Mouse (Mus musculus): ENCODE data around the gene Rbm14. TPM values are rescaled to one million over a fixed set of nuclear protein-coding genes. Genes with fewer than 3 reads are reported as not detected.
"Not testable (repeated sequence)": the region's sequence is repeated elsewhere in the genome, so short reads cannot be mapped to it uniquely, and the experiment has no call there.

Rbm14 gene
- total RNA-seq, 1 experiment from 2014 or later, result 46.5 TPM

DNA sequence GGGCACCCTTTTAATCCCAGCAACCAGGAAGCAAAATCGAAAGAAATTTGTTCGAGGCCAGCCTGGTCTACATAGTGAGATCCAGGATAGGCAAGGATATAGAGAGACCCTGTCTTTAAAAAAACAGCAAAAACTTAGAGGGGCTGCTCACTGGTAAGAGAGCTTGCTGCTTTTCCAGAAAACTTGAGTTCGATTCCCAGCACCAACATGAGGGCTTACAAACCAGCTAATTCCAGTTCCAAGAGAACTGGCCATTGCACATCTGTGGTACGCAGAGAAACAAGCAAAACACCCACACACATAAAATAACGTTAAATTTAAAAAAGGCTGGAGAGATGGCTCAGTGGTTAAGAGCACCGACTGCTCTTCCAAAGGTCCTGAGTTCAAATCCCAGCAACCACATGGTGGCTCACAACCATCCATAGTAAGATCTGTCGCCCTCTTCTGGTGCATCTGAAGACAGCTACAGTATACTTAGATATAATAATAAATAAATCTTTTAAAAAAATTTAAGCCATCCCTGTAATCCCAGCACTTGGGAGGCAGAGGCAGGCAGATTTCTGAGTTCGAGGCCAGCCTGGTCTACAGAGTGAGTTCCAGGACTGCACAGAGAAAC lies 1.0 kb upstream of the Rbm14 start:
- DNase-seq, result not testable (repeated sequence)

GRCm38 (mm10) chr19:4811909-4812242 lies 442 bp upstream of the Rbm14 start:
- DNase-seq, result no peak

DNA sequence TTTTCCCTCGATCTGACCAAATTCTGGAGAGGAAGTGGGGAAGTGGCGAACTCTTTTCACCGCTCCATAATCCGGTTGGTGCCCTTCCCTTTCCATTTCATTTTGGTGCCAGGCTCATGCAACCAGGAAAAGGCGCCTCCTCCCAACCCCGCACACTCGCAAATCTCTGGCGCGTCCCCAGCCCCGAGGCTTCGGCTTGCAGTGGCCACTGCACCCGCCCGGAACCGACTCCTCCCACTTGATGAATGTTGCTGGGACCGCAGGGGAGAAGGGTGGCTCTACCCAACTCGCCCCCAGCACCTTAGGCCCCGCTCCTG lies 730 bp downstream of the Rbm14 start:
- DNase-seq, result no peak

GRCm38 (mm10) chr19:4810309-4810708 lies 1.1 kb downstream of the Rbm14 start:
- no peak for DNase-seq

- no peak for DNase-seq
Observed at GRCm38 (mm10) chr19:4803283-4803682, 8.2 kb downstream of the Rbm14 start.

DNA sequence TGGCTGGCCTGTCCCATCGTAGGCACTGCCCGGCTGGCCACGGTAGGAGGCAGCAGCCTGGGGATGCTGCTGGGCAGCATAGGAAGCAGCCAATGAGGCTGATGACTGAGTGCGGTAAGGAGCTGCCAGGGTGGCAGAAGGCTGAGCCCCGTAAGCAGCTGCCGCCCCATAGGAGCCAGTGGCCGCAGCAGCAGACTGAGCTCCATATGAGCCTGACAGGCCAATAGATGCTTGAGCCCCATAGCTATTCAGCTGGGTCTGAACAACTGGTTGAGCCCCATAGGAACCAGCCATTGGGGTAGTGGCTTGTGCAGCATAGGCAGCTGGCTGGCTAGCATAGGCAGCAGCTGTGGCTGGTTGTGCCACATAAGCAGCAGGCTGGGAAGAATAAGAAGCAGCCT lies 8.7 kb downstream of the Rbm14 start:
- no peak for DNase-seq

DNA sequence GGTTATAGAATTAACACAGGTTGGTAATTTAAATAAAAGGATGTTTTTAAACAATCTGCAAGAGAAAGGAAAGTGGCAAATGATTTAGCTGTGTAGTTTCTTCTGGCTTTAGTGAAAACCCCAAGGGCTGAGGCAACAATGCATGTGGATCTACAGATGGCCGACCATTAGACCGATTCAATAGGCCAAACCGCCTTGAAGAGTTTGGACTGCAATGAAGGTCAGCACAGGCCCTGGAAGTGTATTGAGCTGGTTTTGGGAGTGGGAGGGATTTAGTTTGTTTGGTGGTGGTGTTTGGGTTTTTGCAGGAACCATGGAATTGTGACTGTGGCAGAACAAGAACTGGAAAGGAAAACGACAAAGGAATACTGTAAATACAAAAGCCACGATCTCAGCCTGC lies 12.4 kb downstream of the Rbm14 start:
- no peak for DNase-seq

GRCm38 (mm10) chr19:4797846-4798245 lies 13.6 kb downstream of the Rbm14 start:
- no peak for DNase-seq

GRCm38 (mm10) chr19:4795929-4796328 lies 15.5 kb downstream of the Rbm14 start:
- DNase-seq, result no peak

- DNase-seq, result peak; percentile 92
Observed at GRCm38 (mm10) chr19:4793831-4794422, 17.5 kb downstream of the Rbm14 start, which contains the start of gene Rbm4. TSS of gene Rbm4 (minus strand) at chr19:4793901.

DNA sequence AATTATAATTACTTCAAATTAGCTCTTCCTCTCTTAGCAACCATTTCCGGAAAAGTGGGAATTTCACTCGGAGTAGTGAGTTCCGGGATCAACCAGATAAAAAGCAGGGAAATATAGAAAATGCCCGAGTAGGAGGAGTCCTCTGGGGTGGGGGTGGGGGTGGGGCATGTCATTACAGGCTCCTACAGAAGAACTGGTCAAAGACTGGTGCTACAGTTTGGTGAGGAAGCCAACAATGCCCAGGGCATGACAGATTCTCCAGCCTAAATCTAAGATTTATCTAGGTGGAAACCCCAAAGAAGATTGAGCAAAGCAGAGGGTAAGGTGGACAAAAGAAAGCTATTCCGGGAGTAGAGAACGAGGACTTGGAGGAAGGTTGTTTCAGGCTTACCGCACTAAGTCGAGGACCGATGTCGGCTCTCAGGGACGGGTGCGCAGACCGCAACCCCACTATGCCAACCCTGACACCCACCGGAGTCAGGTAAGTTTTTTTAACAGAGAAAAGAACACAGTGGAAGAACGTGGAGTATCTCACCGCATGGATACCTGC lies 18.1 kb downstream of the Rbm14 start:
- DNase-seq, result no peak

DNA sequence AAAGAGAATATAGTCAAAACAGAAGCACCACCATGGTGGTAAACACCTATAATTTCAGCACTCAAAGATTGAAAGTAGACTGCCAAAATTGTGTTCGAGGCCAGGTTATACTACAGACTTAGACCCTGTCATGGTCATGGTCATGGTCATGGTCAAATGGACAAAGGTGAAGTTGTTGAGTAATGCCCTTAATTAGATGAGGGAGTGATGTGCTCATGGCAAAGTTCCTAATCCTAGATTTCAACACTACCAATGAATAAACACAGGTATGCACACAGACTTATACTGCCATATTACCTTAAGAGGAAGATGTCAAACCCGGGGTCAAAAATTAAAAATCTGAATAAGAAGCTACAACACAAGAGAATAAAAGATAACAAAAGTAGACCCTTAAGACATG lies 25.1 kb downstream of the Rbm14 start:
- DNase-seq, result no peak

- DNase-seq, result no peak
Observed at GRCm38 (mm10) chr19:4785206-4785605, 26.2 kb downstream of the Rbm14 start.

DNA sequence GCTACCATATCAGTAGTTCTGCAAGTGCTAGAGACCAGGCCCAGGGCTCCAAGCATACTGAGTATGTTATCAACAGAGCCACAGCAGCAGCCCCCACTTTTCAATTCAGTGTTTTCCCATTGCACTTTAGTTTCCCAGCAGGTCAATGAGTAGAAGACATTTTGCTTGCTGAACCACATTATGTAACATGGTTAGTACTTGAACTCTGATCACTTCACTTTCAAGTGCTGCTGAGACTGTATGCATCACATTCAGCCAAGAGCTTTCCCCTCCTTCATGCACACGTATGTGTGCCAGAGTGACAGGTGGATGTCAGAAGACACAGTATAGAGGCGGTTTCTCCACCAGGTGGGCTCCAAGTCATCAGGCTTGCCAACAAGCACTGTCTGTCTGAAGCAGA lies 28.5 kb downstream of the Rbm14 start:
- no peak for DNase-seq

DNA sequence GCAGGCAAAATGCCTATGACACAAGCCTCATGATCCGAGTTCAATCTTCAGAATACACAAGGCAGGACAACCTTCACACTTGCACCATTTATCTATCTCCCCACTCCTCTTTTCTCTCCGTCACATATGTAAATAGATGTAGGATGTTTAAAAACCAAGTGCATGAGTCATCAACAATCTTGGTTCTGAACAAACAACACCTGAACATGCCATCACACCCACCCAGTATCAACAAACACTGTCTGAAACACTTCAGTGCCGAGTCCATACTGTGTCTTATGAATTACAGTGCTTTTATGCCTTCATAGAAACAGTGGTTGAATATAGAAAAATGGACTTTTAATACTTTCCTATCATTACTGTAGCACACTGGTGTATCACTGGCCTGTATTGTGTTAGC lies 38.6 kb downstream of the Rbm14 start:
- no peak for DNase-seq

GRCm38 (mm10) chr19:4767507-4768148 lies 43.8 kb downstream of the Rbm14 start:
- no peak for DNase-seq

- DNase-seq, result no peak
Observed at GRCm38 (mm10) chr19:4762876-4763275, 48.6 kb downstream of the Rbm14 start.

DNA sequence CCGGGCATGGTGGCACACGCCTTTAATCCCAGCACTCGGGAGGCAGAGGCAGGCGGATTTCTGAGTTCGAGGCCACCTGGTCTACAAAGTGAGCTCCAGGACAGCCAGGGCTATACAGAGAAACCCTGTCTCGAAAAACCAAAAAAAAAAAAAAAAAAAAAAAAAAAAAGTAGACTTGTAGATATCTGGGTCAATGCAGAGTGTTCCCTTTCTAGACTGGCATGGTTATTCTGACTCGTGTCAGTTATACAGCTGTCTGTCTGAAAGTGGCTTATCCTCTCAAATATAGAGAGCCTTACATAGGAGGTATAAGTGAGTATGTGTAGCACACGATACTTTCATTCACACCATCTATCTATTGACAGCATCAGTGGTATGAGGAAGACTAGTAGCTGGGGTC lies 50.9 kb downstream of the Rbm14 start:
- not testable (repeated sequence) for DNase-seq

- no peak for DNase-seq
Observed at GRCm38 (mm10) chr19:4756921-4757320, 54.5 kb downstream of the Rbm14 start.

DNA sequence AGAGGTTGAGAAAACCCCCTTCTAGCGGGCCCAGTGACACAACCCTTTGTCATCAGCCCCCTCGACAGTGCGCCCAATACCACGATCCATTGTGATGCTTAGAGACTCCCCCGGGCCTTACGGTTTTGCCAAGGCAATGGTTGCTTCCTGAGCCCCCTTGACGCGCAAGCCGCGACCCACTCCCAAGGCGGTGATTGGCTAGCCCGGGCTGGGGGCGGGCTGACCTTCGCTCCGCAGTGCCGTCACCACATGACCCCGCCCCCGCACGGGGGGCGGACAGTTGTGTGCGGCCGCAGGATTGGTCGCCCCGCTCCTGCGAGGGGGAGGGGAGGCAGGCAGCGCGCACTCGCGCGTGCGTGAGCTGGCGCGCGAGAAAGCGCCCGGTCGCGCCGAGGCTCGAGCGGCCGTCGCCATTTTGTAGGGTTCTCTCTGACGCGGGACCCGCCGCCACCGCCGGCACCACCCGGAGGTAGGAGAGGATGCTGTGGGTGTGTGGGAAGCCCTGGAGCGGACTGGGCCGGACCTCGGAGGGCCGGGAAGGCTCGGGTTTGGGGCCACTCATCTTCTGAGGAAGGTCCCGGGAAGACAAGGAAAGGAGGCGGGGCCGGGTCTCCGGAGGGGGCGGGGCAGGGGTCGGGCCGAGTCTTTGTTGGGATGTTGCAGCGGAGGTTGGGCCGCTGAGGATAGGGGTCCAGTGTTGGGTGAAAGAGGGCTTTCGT lies 55.1 kb downstream of the Rbm14 start, which contains the start of gene Rbm4b:
Gene Rbm4b, plus strand, starts transcription at position 305 of the 719 bp plus-strand sequence.
- DNase-seq, result peak; percentile 98

- DNase-seq, result peak; percentile 88
Observed at GRCm38 (mm10) chr19:4755565-4756192, 55.8 kb downstream of the Rbm14 start.

Data from adrenal gland, postnatal 25 days (tissue).